Mouse (Mus musculus): ENCODE measurements at regions not wholly inside any gene's neighbourhood (a gene's known extent, or its start where the extent isn't known, plus 50 kb on each side); places are given as distances from the start of the nearest gene placed in this dataset.

DNA sequence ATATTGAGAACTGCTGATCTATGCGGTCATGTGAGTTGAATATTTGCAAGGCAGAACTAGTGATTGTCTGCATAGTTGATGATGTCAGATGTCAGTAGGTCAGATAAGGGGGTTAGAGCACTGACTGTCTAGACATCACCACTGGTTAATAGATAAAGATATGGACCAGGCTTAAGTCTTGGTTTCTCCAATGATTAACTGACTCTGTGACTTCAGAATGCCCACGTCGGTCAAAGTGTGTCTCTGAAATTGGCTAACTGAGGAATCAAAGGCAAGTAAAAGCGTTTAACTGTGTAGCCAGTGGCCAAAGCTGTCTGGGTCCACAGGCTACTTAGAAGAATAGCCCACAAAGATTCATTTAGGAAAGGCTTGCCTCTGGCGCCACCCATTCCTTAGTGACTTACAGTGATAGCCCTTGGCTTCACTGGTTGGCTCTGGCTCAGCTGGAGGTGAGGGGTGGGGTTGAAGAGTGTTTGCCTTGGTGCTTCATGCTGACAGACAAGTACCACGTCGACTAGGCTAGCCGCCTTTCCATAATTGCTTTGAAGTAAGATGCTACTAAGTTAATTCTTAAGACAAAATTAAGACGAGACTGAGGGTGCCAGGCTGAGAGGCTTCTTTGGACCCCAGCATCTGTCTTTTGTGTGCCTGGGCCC lies 463.1 kb downstream of the Insc start:
- no peaks in the 10 kb centered on the region for H3K4me1 ChIP-seq (ENCODE audit: control insufficient read depth, insufficient read depth, insufficient read length)
- H3K27me3 ChIP-seq (ENCODE audit: control insufficient read depth, insufficient read depth, low read length) = no peaks in the 10 kb centered on the region
- no peak overlapping the region for H3K4me3 ChIP-seq (ENCODE audit: extremely low read depth, insufficient read depth, insufficient read length)
- H3K36me3 ChIP-seq (ENCODE audit: control insufficient read depth, insufficient read depth, low read length) = no peaks in the 10 kb centered on the region
- DNase-seq (ENCODE audit: low read depth in 1 of 2, low spot score in 2 of 2) = no peak
- H3K27ac ChIP-seq (ENCODE audit: insufficient read depth, low read length) = no peak overlapping the region
- 85% methylated on average over 9 of the region's 9 CpGs for WGBS
- TF ChIP-seq POLR2A (IDR thresholded peaks at IDR 0.05; ENCODE audit: low read depth, low read length) (no peak), CTCF (IDR thresholded peaks at IDR 0.05; ENCODE audit: extremely low read depth, insufficient read depth, insufficient read length, insufficient replicate concordance) (no peak)

DNA sequence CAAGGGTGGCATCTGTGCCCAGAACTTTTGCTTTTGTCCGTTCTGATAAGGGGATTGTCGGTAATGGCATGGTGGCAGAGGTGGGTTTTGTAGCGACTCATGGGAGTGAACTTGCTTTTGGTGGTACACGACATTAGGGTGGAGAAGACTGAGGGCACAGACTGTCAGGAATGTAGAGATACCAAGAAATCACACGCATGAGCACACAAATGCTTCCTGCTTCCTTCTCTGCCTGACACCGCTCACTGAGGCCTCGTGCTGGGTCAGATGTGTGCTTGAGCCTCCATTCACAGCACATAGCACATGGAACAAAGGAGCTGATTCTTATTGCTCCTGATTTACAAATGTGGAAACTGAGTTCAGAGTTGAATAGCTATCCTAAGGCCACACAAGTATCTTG lies 465.3 kb downstream of the Insc start:
- Histone ChIP-seq H3K27me3 (ENCODE audit: control insufficient read depth, insufficient read depth, low read length) (no peaks in the 10 kb centered on the region), H3K4me1 (ENCODE audit: control insufficient read depth, insufficient read depth, insufficient read length) (no peaks in the 10 kb centered on the region), H3K27ac (ENCODE audit: insufficient read depth, low read length) (no peak overlapping the region), H3K36me3 (ENCODE audit: control insufficient read depth, insufficient read depth, low read length) (no peaks in the 10 kb centered on the region), H3K4me3 (ENCODE audit: extremely low read depth, insufficient read depth, insufficient read length) (no peak overlapping the region)
- WGBS = 70% methylated on average over 7 of the region's 7 CpGs
- no peak for TF ChIP-seq POLR2A (IDR thresholded peaks at IDR 0.05; ENCODE audit: low read depth, low read length)
- no peak for TF ChIP-seq CTCF (IDR thresholded peaks at IDR 0.05; ENCODE audit: extremely low read depth, insufficient read depth, insufficient read length, insufficient replicate concordance)
- no peak for DNase-seq (ENCODE audit: low read depth in 1 of 2, low spot score in 2 of 2)

DNA sequence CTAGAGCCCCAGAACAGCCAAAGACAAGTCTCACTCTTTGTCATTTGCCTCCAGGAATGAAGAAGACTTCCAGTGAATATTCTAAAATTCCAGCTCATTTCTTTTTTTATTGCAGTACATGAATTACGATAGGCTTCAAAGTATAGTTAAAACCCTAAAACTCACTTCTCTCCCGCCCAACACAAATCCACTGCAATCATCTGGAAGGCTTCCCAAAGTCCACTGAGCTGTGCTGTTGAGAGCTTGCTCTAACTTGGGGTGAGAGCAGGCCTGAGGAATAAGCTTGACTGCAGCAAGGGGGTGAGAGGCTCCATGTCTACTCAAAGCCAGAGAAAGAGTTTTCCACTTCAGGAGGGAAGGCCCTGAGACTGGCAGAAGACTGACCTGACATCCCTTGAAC lies 466.5 kb downstream of the Insc start:
- DNase-seq (ENCODE audit: low read depth in 1 of 2, low spot score in 2 of 2) = no peak
- H3K4me3 ChIP-seq (ENCODE audit: extremely low read depth, insufficient read depth, insufficient read length) = no peak overlapping the region

DNA sequence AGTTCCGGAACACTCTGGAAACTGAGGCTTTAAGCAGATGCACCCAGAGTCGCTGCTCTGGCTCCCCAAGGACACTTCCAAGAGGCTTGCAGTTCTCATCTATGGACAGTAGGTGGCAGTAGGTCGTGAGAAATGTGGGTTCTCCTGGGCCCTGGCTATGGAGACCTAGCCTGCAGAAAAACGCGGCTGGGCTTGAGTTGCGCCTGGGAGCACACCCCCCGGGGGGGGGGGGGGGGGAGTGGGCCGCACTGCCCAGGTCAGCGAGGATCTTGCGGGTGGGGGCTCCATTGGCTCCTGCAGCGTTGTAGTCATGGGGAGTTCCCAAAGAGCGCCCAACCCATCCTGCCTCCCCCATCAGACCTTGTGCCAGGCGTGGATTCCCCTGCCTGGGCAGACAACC lies 473.3 kb downstream of the Insc start:
- Histone ChIP-seq H3K36me3 (ENCODE audit: control insufficient read depth, insufficient read depth, low read length) (no peaks in the 10 kb centered on the region), H3K4me3 (ENCODE audit: extremely low read depth, insufficient read depth, insufficient read length) (no peak overlapping the region), H3K27ac (ENCODE audit: insufficient read depth, low read length) (no peak overlapping the region), H3K27me3 (ENCODE audit: control insufficient read depth, insufficient read depth, low read length) (no peaks in the 10 kb centered on the region), H3K4me1 (ENCODE audit: control insufficient read depth, insufficient read depth, insufficient read length) (peaks cover 5% of the 10 kb centered on the region)
- DNase-seq (ENCODE audit: low read depth in 1 of 2, low spot score in 2 of 2) = peak; percentile 15 to 62
- TF ChIP-seq POLR2A (IDR thresholded peaks at IDR 0.05; ENCODE audit: low read depth, low read length) (no peak), CTCF (IDR thresholded peaks at IDR 0.05; ENCODE audit: extremely low read depth, insufficient read depth, insufficient read length, insufficient replicate concordance) (peak; percentile 71; the same call in 1 of the 2 replicates)
- 6% methylated on average over 12 of the region's 13 CpGs for WGBS

More for the DNA sequence above, 466.5 kb downstream of the Insc start:
- H3K36me3 ChIP-seq (ENCODE audit: control insufficient read depth, insufficient read depth, low read length) = no peaks in the 10 kb centered on the region
- no peak for TF ChIP-seq POLR2A (IDR thresholded peaks at IDR 0.05; ENCODE audit: low read depth, low read length)
- TF ChIP-seq CTCF (IDR thresholded peaks at IDR 0.05; ENCODE audit: extremely low read depth, insufficient read depth, insufficient read length, insufficient replicate concordance) = no peak
- H3K4me1 ChIP-seq (ENCODE audit: control insufficient read depth, insufficient read depth, insufficient read length) = no peaks in the 10 kb centered on the region
- no peak overlapping the region for H3K27ac ChIP-seq (ENCODE audit: insufficient read depth, low read length)
- no peaks in the 10 kb centered on the region for H3K27me3 ChIP-seq (ENCODE audit: control insufficient read depth, insufficient read depth, low read length)
- WGBS = 86% methylated on average over 2 of the region's 2 CpGs

DNA sequence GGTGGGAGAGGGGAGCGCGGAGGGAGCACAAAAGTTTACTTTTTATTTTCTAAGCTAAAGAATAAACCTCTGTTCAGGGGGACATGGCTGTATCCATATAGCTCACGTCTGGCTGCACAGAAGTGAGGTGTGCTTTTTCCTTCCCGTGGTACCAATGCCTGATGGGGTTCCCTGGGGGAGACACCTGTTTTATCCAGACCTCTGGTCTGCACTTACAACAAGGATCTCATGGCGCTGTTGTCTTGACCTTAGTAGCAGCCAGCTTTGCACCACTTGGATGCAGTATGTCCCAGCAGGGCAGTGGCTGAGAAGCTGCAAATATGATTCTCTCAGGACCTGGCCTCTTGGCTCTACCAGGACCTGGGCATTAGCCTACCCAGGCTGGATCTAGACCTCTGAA lies 473.8 kb downstream of the Insc start:
- WGBS = 47% methylated on average over 5 of the region's 5 CpGs
- Histone ChIP-seq H3K36me3 (ENCODE audit: control insufficient read depth, insufficient read depth, low read length) (no peaks in the 10 kb centered on the region), H3K4me1 (ENCODE audit: control insufficient read depth, insufficient read depth, insufficient read length) (peaks cover 5% of the 10 kb centered on the region), H3K27ac (ENCODE audit: insufficient read depth, low read length) (no peak overlapping the region), H3K27me3 (ENCODE audit: control insufficient read depth, insufficient read depth, low read length) (no peaks in the 10 kb centered on the region), H3K4me3 (ENCODE audit: extremely low read depth, insufficient read depth, insufficient read length) (no peak overlapping the region)
- no peak for DNase-seq (ENCODE audit: low read depth in 1 of 2, low spot score in 2 of 2)
- TF ChIP-seq POLR2A (IDR thresholded peaks at IDR 0.05; ENCODE audit: low read depth, low read length) (no peak), CTCF (IDR thresholded peaks at IDR 0.05; ENCODE audit: extremely low read depth, insufficient read depth, insufficient read length, insufficient replicate concordance) (no peak)

DNA sequence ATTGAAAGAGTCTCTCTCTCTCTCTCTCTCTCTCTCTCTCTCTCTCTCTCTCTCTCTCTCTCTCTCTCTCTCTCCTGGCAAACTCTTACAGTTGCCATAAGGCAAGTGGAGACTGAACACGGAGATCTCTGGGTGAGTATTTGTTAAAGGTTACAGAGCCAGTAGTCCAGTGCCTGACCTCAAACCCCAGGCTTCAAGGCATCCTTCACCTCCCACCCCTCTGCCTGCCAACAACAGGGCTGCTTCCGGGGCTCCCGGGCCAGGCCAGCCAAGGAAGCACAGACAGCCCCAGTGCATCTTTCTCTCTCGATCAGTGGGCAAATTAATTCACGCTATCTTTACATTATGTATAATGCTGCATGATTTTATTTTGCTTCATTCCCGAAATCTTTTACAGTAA lies 474.2 kb downstream of the Insc start:
- no peak overlapping the region for H3K27ac ChIP-seq (ENCODE audit: insufficient read depth, low read length)
- no peak for DNase-seq (ENCODE audit: low read depth in 1 of 2, low spot score in 2 of 2)
- WGBS = 71% methylated on average over 6 of the region's 6 CpGs
- peaks cover 5% of the 10 kb centered on the region for H3K4me1 ChIP-seq (ENCODE audit: control insufficient read depth, insufficient read depth, insufficient read length)
- TF ChIP-seq CTCF (IDR thresholded peaks at IDR 0.05; ENCODE audit: extremely low read depth, insufficient read depth, insufficient read length, insufficient replicate concordance) = no peak
- no peak for TF ChIP-seq POLR2A (IDR thresholded peaks at IDR 0.05; ENCODE audit: low read depth, low read length)
- H3K27me3 ChIP-seq (ENCODE audit: control insufficient read depth, insufficient read depth, low read length) = no peaks in the 10 kb centered on the region
- H3K4me3 ChIP-seq (ENCODE audit: extremely low read depth, insufficient read depth, insufficient read length) = no peak overlapping the region
- H3K36me3 ChIP-seq (ENCODE audit: control insufficient read depth, insufficient read depth, low read length) = no peaks in the 10 kb centered on the region

DNA sequence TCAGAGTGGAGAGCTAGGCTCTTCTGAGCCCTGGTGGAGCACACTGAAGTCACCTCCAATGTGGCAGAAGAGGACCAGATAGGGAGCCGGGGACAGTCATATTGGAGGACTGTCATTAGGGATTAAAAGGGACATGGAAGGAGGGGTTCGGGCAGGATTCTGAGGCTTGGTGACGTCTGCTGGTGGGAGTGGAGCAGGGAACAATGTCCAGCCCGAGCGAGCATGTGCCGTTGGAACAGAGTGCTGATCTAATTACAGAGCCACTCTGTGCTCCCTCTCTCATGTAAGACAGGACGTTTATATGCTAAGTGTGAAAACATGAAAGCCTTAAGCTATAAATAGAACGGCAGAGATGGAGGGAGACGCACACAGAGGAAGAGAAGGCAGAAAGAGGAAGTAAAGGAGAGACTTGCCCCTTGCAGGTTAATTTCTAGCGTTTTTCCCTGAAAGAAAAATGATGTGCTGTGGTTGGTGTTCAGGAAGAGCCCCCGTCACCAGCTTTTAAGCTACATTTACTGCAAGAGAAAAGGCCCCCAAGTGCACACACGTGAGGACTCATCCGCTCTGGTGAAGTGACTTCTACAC lies 475.2 kb downstream of the Insc start:
- 9% methylated on average over 13 of the region's 13 CpGs for WGBS
- Histone ChIP-seq H3K4me1 (ENCODE audit: control insufficient read depth, insufficient read depth, insufficient read length) (peaks cover 5% of the 10 kb centered on the region), H3K36me3 (ENCODE audit: control insufficient read depth, insufficient read depth, low read length) (no peaks in the 10 kb centered on the region), H3K27me3 (ENCODE audit: control insufficient read depth, insufficient read depth, low read length) (no peaks in the 10 kb centered on the region), H3K4me3 (ENCODE audit: extremely low read depth, insufficient read depth, insufficient read length) (no peak overlapping the region), H3K27ac (ENCODE audit: insufficient read depth, low read length) (no peak overlapping the region)
- no peak for DNase-seq (ENCODE audit: low read depth in 1 of 2, low spot score in 2 of 2)
- TF ChIP-seq POLR2A (IDR thresholded peaks at IDR 0.05; ENCODE audit: low read depth, low read length) (no peak), CTCF (IDR thresholded peaks at IDR 0.05; ENCODE audit: extremely low read depth, insufficient read depth, insufficient read length, insufficient replicate concordance) (no peak)
